Mouse (Mus musculus) lung, postnatal 0 days (tissue): ENCODE results near the gene Krt5. TPM values are rescaled to one million over a fixed set of nuclear protein-coding genes. Genes with fewer than 3 reads are reported as not detected.
"Not testable (repeated sequence)": the region's sequence is repeated elsewhere in the genome, so short reads cannot be mapped to it uniquely, and the experiment has no call there.

Experiments used
- ATAC-seq: fragments of 200-750 bp; cut with Nextera tagmentation; 2 replicates; pipeline ENCODE4 v1.8.0; 2017; ENCODE audit warnings: moderate library complexity
- DNase-seq: peaks from one replicate; pipeline ENCODE4 v3.0.0-alpha.2; 2016; ENCODE audit warnings: low spot score
- H3K27ac ChIP-seq: fragments of 300-500 bp; sonication (generic); 2 replicates; pipeline ENCODE4 v1.5.1; 2014; ENCODE audit warnings: antibody characterized with exemption, mild to moderate bottlenecking, low read length, mixed read lengths
- H3K27me3 ChIP-seq: fragments of 300-500 bp; sonication (generic); replicated peaks from 2 replicates; pipeline ENCODE4 v1.6.1; 2014; ENCODE audit warnings: low read length, mixed read lengths; ENCODE audit not compliant: insufficient read depth
- H3K36me3 ChIP-seq: fragments of 300-500 bp; sonication (generic); 2 replicates; pipeline ENCODE4 v1.6.1; 2014; ENCODE audit warnings: low read length, mixed read lengths; ENCODE audit not compliant: insufficient read depth
- H3K4me1 ChIP-seq: fragments of 300-500 bp; sonication (generic); 2 replicates; pipeline ENCODE4 v1.6.1; 2014; ENCODE audit warnings: antibody characterized with exemption, low read depth, low read length, mixed read lengths; ENCODE audit not compliant: insufficient read depth
- H3K4me2 ChIP-seq: fragments of 300-500 bp; sonication (generic); replicated peaks from 2 replicates; pipeline ENCODE4 v1.6.1; 2014; ENCODE audit warnings: low read depth, mild to moderate bottlenecking, low read length, moderate library complexity, mixed read lengths
- H3K4me3 ChIP-seq: fragments of 300-500 bp; sonication (generic); 2 replicates; pipeline ENCODE4 v1.5.1; 2014; ENCODE audit warnings: low read depth, low read length
- H3K9ac ChIP-seq: fragments of 300-500 bp; sonication (generic); replicated peaks from 2 replicates; pipeline ENCODE4 v1.6.1; 2014; ENCODE audit warnings: low read depth, mild to moderate bottlenecking
- H3K9me3 ChIP-seq: fragments of 300-500 bp; sonication (generic); 2 replicates; pipeline ENCODE4 v1.6.1; 2016; ENCODE audit warnings: low read length, mixed read lengths
- CTCF ChIP-seq: IDR thresholded peaks from 2 replicates; pipeline ENCODE4 v1.5.1; 2016; ENCODE audit warnings: antibody characterized with exemption, mild to moderate bottlenecking
- EP300 ChIP-seq: IDR thresholded peaks from 2 replicates; pipeline ENCODE4 v1.6.1; 2016; ENCODE audit warnings: antibody characterized with exemption, mild to moderate bottlenecking, control low read depth
- WGBS: fragments of 180-500 bp; shearing (Covaris S2); extraction: QIAGEN DNeasy Blood & Tissue Kit; methylation state at CpG from one replicate; pipeline ENCODE4 v1.1.7; 2014; 5-methylcytosine and 5-hydroxymethylcytosine counted together
- microRNA-seq: library from miRNA; unstranded; fragments of <30 nt; microRNA quantifications from one replicate; pipeline ENCODE4, GENCODE M21; 2016
- polyA plus RNA-seq: library from polyadenylated mRNA; unstranded; fragments of >200 nt; fragmentation: Nextera tagmentation; extraction: Ambion mirVana; gene quantifications from 2 replicates; pipeline ENCODE4 v1.2.1, GENCODE M21; 2015

Krt5 gene
- polyA plus RNA-seq, 1 experiment from 2014 or later, result not detected

- no peak for TF ChIP-seq CTCF
- no peak for TF ChIP-seq EP300
- Histone ChIP-seq H3K4me2 (no peak overlapping the region), H3K9ac (no peak overlapping the region), H3K27me3 (no peaks in the 10 kb centered on the region), H3K27ac (no peak overlapping the region), H3K4me1 (no peaks in the 10 kb centered on the region), H3K9me3 (no peaks in the 10 kb centered on the region), H3K36me3 (no peaks in the 10 kb centered on the region), H3K4me3 (no peak overlapping the region)
- ATAC-seq (no peak), DNase-seq (no peak)
- 58% methylated on average over 8 of the region's 8 CpGs for WGBS
These were observed 15.1 kb downstream of the Krt5 start for GRCm38 (mm10) chr15:101697326-101698188.

- ATAC-seq, result no peak
- 77% methylated on average over 5 of the region's 5 CpGs for WGBS
- H3K4me1 ChIP-seq, result no peaks in the 10 kb centered on the region
These were observed 18.5 kb downstream of the Krt5 start, which contains the start of gene Krt6a for GRCm38 (mm10) chr15:101694207-101694606. Gene Krt6a, minus strand, starts transcription at chr15:101694307.

GRCm38 (mm10) chr15:101690460-101690859 lies 22.2 kb downstream of the Krt5 start:
- DNase-seq, result not testable (repeated sequence)

More at GRCm38 (mm10) chr15:101694207-101694606, 18.5 kb downstream of the Krt5 start, which contains the start of gene Krt6a:
- DNase-seq, result no peak
- Histone ChIP-seq H3K4me3 (no peak within 1 kb of the TSS), H3K27ac (no peak within 1 kb of the TSS), H3K9me3 (no peaks in the 10 kb centered on the region), H3K9ac (no peak within 1 kb of the TSS), H3K36me3 (no peaks in the 10 kb centered on the region), H3K27me3 (no peaks in the 10 kb centered on the region), H3K4me2 (no peak within 1 kb of the TSS)
- TF ChIP-seq EP300 (no peak), CTCF (no peak)

GRCm38 (mm10) chr15:101688161-101688560 lies 24.5 kb downstream of the Krt5 start:
- Histone ChIP-seq H3K27ac (no peak overlapping the region), H3K4me2 (no peak overlapping the region), H3K4me1 (no peaks in the 10 kb centered on the region), H3K4me3 (no peak overlapping the region), H3K9ac (no peak overlapping the region), H3K9me3 (no peaks in the 10 kb centered on the region), H3K36me3 (no peaks in the 10 kb centered on the region), H3K27me3 (no peaks in the 10 kb centered on the region)
- ATAC-seq (no peak), DNase-seq (no peak)
- 46% methylated on average over 2 of the region's 2 CpGs for WGBS
- TF ChIP-seq CTCF, result no peak
- no peak for TF ChIP-seq EP300

More at GRCm38 (mm10) chr15:101690460-101690859, 22.2 kb downstream of the Krt5 start:
- H3K4me1 ChIP-seq, H3K36me3 ChIP-seq, ATAC-seq, H3K4me3 ChIP-seq, H3K4me2 ChIP-seq, H3K27me3 ChIP-seq, H3K27ac ChIP-seq, H3K9me3 ChIP-seq, H3K9ac ChIP-seq: not testable (repeated sequence)
- 89% methylated on average over 5 of the region's 5 CpGs for WGBS

GRCm38 (mm10) chr15:101680187-101680586 lies 32.5 kb downstream of the Krt5 start, which contains the start of gene Krt6b:
Gene Krt6b, minus strand, starts transcription at chr15:101680287.
- 92% methylated on average over 2 of the region's 2 CpGs for WGBS

GRCm38 (mm10) chr15:101675978-101676377 lies 36.7 kb downstream of the Krt5 start:
- H3K9ac ChIP-seq, result no peak overlapping the region
- no peak for DNase-seq
- no peaks in the 10 kb centered on the region for H3K9me3 ChIP-seq
- TF ChIP-seq EP300, result no peak
- no peak for TF ChIP-seq CTCF
- H3K4me3 ChIP-seq, result no peak overlapping the region
- no peaks in the 10 kb centered on the region for H3K27me3 ChIP-seq
- no peaks in the 10 kb centered on the region for H3K36me3 ChIP-seq
- 88% methylated on average over 1 of the region's 1 CpGs for WGBS
- H3K4me2 ChIP-seq, result no peak overlapping the region
- ATAC-seq, result no peak
- H3K4me1 ChIP-seq, result no peaks in the 10 kb centered on the region
- no peak overlapping the region for H3K27ac ChIP-seq

More at GRCm38 (mm10) chr15:101680187-101680586, 32.5 kb downstream of the Krt5 start, which contains the start of gene Krt6b:
- no peaks in the 10 kb centered on the region for H3K9me3 ChIP-seq
- no peak within 1 kb of the TSS for H3K4me2 ChIP-seq
- DNase-seq, result no peak
- no peak within 1 kb of the TSS for H3K4me3 ChIP-seq
- no peaks in the 10 kb centered on the region for H3K27me3 ChIP-seq
- no peak within 1 kb of the TSS for H3K27ac ChIP-seq
- ATAC-seq, result no peak
- TF ChIP-seq CTCF (no peak), EP300 (no peak)
- H3K36me3 ChIP-seq, result no peaks in the 10 kb centered on the region
- H3K4me1 ChIP-seq, result no peaks in the 10 kb centered on the region
- H3K9ac ChIP-seq, result no peak within 1 kb of the TSS

Small RNA genes lying within 50 kb of the gene (microRNA-seq; reads per million reads assigned to microRNA genes)
- not detected for gene Gm44323
- not detected for gene Gm44342
- not detected for gene Gm44383

Other genes starting within 250 kb of the Krt5 start
- gene Krt81, start 249.1 kb downstream of the Krt5 start, polyA plus RNA-seq, result not detected in 2 replicates
- gene Krt86, start 239.4 kb downstream of the Krt5 start, polyA plus RNA-seq, result not detected in 2 replicates
- gene Krt83, start 221.4 kb downstream of the Krt5 start, polyA plus RNA-seq, result not detected in 2 replicates
- gene Gm49425, start 195.6 kb downstream of the Krt5 start, polyA plus RNA-seq, result not detected in 2 replicates
- not detected in 2 replicates for gene Krt84, start 180.1 kb downstream of the Krt5 start, polyA plus RNA-seq
- gene Krt82, start 162.2 kb downstream of the Krt5 start, polyA plus RNA-seq, result not detected in 2 replicates
- gene Krt90, start 149.9 kb downstream of the Krt5 start, polyA plus RNA-seq, result 0.05 and 0.14 TPM in 2 replicates
- gene Krt75, start 139.0 kb downstream of the Krt5 start, polyA plus RNA-seq, result not detected in 2 replicates
- not detected in 2 replicates for gene Gm5414, start 84.7 kb downstream of the Krt5 start, polyA plus RNA-seq
- not detected in 2 replicates for gene Gm5478, start 65.5 kb downstream of the Krt5 start, polyA plus RNA-seq
- not detected in 2 replicates for gene Krt6b, start 32.6 kb downstream of the Krt5 start, polyA plus RNA-seq
- gene Krt6a, start 18.6 kb downstream of the Krt5 start, polyA plus RNA-seq, result 0.06 and 0.18 TPM in 2 replicates
- gene Krt71, start 30.2 kb upstream of the Krt5 start, polyA plus RNA-seq, result not detected in 2 replicates
- gene Krt72, start 73.6 kb upstream of the Krt5 start, polyA plus RNA-seq, result not detected in 2 replicates
- not detected in 2 replicates for gene Krt73, start 89.4 kb upstream of the Krt5 start, polyA plus RNA-seq
- not detected in 2 replicates for gene Krt2, start 105.3 kb upstream of the Krt5 start, polyA plus RNA-seq
- gene Krt1, start 137.9 kb upstream of the Krt5 start, polyA plus RNA-seq, result 0.42 and 0.82 TPM in 2 replicates
- not detected in 2 replicates for gene Krt77, start 156.8 kb upstream of the Krt5 start, polyA plus RNA-seq
- not detected in 2 replicates for gene Krt76, start 180.0 kb upstream of the Krt5 start, polyA plus RNA-seq
- 2.5 and 2.9 TPM in 2 replicates for gene Krt4, start 211.8 kb upstream of the Krt5 start, polyA plus RNA-seq
- gene Krt79, start 227.4 kb upstream of the Krt5 start, polyA plus RNA-seq, result 1.0 and 1.4 TPM in 2 replicates
- 0.08 and 0.20 TPM in 2 replicates for gene Krt78, start 241.4 kb upstream of the Krt5 start, polyA plus RNA-seq